Mouse (Mus musculus): ENCODE measurements around the gene Zfp932. TPM values are rescaled to one million over a fixed set of nuclear protein-coding genes. Genes with fewer than 3 reads are reported as not detected.
"Not testable (repeated sequence)": the region's sequence is repeated elsewhere in the genome, so short reads cannot be mapped to it uniquely, and the experiment has no call there.

Zfp932 gene
- polyA plus RNA-seq (2015; fragmentation: Nextera tagmentation; extraction: Ambion mirVana), result 9.7 and 11.9 TPM in 2 replicates

DNA sequence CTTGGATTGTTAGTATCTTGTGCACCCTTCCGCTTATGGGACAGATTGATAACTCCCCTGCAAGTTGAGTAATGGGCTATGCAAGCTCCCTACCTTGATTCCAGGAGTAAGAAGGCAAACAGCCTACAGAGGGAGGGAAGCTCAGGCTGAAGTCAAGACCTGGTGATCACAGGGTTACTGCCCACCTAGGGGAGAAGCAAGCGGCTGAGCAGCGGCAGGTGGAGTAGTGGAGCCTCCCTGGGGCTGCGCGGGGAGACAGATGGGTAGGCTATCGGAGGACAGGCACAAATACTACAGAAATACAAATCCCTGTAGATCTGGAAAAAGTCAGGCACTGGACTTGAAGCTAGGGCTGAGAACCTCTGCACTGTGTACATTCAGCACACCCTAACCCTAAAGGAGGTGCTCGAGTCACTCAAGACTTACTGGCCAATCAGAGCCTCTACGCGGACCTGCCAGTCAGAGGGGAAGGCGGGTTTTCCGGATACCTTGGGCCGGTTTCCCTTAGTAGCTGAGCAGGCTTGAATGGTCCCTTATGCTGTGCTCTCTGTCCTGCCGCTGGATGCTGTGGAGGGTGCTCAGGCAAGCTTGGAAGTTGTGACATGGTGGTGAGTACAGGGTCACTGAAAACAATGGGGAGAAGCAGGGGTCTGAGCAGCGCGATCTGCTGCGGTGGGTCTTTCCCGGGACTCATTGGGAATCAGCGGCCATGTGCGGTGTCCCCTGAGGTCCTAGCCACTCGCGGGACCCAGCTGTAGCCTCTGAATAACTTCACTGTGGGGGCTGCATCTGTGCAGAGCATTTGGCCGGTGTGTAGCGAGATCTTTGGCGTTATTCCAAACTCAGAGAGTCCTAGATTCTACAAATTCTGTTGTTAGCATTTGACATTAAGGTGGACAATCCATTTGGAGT, at the start of gene Zfp932:
Gene Zfp932, plus strand, starts transcription at position 496 of the 912 bp plus-strand sequence.
- not testable (repeated sequence) for H3K4me1 ChIP-seq; H3K27me3 ChIP-seq (replicated peaks); H3K27ac ChIP-seq (replicated peaks); H3K4me2 ChIP-seq; ATAC-seq (ENCODE audit: extremely low read depth, insufficient number of reproducible peaks, low FRiP score, low TSS enrichment); H3K36me3 ChIP-seq; H3K9me3 ChIP-seq; H3K4me3 ChIP-seq; H3K9ac ChIP-seq
- WGBS, result no CpG with 5 or more reads among the region's 24 CpGs

DNA sequence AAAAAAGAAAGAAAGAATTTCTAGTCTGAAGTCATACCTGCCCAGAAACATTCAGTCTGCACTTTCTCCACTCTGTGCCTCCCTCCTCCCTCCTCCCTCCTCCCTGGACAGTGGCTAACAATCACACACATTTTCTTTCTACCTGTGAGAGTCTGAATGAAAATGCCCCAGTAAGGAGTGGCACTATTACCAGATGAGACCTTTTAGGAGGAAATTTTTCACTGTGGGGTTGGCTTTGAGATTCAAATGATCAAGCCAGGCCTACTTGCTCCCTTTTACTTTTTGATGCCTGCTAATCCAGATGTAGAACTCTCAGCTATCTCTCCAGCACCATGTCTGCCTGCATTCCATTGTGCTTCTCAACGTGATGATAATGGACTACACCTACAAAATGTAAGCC, 46.0 kb upstream of the Zfp932 start:
- no peak for ATAC-seq (ENCODE audit: extremely low read depth, insufficient number of reproducible peaks, low FRiP score, low TSS enrichment)
- Histone ChIP-seq H3K4me1 (no peaks in the 10 kb centered on the region), H3K9ac (no peak overlapping the region), H3K4me2 (no peak overlapping the region), H3K4me3 (no peak overlapping the region), H3K9me3 (no peaks in the 10 kb centered on the region), H3K27me3 (replicated peaks) (no peaks in the 10 kb centered on the region), H3K27ac (replicated peaks) (no peak overlapping the region), H3K36me3 (no peaks in the 10 kb centered on the region)
- no CpG with 5 or more reads among the region's 1 CpGs for WGBS

DNA sequence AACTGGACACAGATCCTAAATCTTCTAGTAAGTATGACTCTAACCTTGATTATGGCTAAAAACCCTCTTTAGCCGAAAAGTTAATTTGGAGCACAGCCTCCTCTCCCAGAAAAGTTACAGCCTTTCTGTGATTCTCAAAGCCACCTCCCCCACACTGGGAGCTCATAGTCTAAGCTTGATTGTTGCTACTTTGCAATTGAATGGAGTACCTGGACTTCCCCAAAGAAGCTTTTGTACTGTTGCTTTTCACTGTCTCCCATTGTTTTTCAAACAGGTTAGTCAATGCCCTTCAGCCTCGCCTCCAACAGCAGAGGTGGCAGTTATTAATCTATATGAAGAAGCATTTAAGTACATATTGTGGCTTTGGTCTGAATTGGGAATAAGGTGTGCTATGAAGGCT, 15.6 kb upstream of the Zfp932 start:
- H3K4me3 ChIP-seq; H3K4me2 ChIP-seq; H3K27ac ChIP-seq (replicated peaks); ATAC-seq (ENCODE audit: extremely low read depth, insufficient number of reproducible peaks, low FRiP score, low TSS enrichment); H3K36me3 ChIP-seq; H3K27me3 ChIP-seq (replicated peaks); H3K4me1 ChIP-seq; H3K9me3 ChIP-seq; H3K9ac ChIP-seq: not testable (repeated sequence)
- no CpG with 5 or more reads among the region's 2 CpGs for WGBS

DNA sequence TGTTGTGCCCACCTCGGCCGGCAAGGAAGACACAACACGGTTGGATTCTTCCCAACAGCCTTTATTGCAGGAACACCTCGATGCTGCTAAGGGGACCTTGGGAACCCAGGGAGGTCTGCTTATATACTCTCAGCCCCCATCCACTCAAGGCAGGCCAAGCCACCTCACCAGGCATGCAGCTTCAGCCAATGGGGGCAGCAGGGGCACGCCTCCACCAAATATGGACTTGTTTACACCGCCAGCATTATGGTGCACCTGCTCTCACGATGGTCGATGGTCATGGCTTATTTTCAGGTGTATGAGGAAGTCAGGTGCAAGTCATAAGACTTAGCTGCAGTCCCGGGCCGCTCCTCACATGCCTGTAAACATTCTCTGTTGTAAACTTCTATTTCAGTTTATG, 860 bp upstream of the Zfp932 start:
- not testable (repeated sequence) for H3K9ac ChIP-seq; H3K4me2 ChIP-seq; H3K4me1 ChIP-seq; H3K27ac ChIP-seq (replicated peaks); H3K36me3 ChIP-seq; H3K4me3 ChIP-seq; H3K27me3 ChIP-seq (replicated peaks); H3K9me3 ChIP-seq; ATAC-seq (ENCODE audit: extremely low read depth, insufficient number of reproducible peaks, low FRiP score, low TSS enrichment)
- WGBS, result no CpG with 5 or more reads among the region's 10 CpGs

DNA sequence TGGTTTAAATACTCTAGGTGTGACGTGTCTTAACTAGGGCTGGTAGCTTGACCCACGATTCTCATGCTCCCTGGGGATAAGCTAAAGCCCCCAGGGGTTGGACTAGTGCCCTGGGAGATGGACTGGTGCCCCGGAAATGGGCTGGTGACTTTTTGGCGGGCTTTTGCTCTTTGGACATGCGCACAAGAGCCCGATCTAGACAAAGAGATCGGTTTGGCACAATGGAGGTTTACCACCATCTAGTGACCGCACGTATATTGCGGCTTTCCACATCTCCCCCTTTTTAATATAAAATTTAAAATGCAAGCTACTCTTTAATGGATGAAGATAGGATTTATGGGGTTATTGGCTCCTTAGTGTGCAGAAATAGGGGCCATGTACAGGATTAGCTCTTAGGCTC, 19.5 kb downstream of the Zfp932 start:
- WGBS, result 77% methylated on average over 10 of the region's 10 CpGs

DNA sequence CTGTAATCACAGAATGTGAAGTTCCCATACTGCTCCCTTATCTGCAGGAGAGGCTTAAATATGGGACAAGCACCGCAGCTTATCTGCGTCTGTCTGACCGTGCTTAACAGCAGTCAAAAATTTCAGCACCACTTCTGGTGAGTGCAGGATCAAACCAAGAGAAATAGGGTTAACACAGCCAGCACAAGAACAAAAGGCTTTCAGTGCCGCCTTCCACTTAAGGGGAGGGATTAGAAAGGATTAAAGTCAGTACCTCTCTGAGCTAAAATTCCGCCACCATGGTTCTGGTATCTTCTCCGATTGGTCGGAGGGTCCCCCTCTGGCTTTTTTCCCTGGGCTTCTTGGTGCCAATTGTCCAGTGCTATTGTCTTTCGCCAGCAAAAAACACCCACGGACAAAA, 27.0 kb downstream of the Zfp932 start:
- H3K9ac ChIP-seq, result peak overlapping the region; percentile 74
- H3K9me3 ChIP-seq, result peaks cover 20% of the 10 kb centered on the region
- H3K27me3 ChIP-seq (replicated peaks), result no peaks in the 10 kb centered on the region
- peak overlapping the region; percentile 70 for H3K27ac ChIP-seq (replicated peaks)
- H3K4me2 ChIP-seq, result peak overlapping the region; percentile 68
- ATAC-seq (ENCODE audit: extremely low read depth, insufficient number of reproducible peaks, low FRiP score, low TSS enrichment), result no peak
- H3K36me3 ChIP-seq, result no peaks in the 10 kb centered on the region
- peak overlapping the region; percentile 40 for H3K4me3 ChIP-seq
- H3K4me1 ChIP-seq, result 0 out of 2 replicates have a peak, but pooled peaks cover 3% of the 10 kb centered on the region
- 22% methylated on average over 9 of the region's 9 CpGs for WGBS

More for the DNA sequence above, 19.5 kb downstream of the Zfp932 start:
- not testable (repeated sequence) for H3K4me2 ChIP-seq; ATAC-seq (ENCODE audit: extremely low read depth, insufficient number of reproducible peaks, low FRiP score, low TSS enrichment); H3K9ac ChIP-seq; H3K27ac ChIP-seq (replicated peaks); H3K36me3 ChIP-seq; H3K27me3 ChIP-seq (replicated peaks); H3K4me1 ChIP-seq; H3K4me3 ChIP-seq
- H3K9me3 ChIP-seq, result peaks cover 37% of the 10 kb centered on the region

DNA sequence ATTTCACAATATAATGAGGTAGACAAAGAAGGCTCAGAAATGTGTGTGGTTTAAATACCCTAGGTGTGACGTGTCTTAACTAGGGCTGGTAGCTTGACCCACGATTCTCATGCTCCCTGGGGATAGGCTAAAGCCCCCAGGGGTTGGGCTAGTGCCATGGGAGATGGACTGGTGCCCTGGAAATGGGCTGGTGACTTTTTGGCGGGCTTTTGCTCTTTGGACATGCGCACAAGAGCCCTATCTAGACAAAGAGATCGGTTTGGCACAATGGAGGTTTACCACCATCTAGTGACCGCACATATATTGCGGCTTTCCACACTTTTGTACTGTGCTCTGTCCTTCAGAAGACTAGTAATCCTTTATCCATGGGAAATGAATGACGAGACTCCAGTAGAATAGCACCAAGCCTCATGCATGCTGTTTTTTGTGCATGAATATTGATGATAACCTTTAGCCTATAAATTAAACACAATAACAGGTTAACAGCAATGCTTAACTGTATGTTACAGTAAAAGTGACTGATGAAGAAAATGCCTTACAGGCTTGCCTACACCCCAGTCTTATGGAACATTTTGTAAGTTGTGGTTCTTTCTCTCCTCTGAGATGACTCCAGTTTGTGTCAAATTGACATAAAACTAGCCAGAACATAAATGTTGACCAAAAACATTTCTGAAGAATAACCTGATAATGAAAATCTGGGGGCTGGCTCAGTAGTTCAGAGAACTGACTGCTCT, 27.5 kb downstream of the Zfp932 start:
- H3K9ac ChIP-seq, result peak overlapping the region; percentile 74
- H3K4me1 ChIP-seq, result not testable (repeated sequence)

DNA sequence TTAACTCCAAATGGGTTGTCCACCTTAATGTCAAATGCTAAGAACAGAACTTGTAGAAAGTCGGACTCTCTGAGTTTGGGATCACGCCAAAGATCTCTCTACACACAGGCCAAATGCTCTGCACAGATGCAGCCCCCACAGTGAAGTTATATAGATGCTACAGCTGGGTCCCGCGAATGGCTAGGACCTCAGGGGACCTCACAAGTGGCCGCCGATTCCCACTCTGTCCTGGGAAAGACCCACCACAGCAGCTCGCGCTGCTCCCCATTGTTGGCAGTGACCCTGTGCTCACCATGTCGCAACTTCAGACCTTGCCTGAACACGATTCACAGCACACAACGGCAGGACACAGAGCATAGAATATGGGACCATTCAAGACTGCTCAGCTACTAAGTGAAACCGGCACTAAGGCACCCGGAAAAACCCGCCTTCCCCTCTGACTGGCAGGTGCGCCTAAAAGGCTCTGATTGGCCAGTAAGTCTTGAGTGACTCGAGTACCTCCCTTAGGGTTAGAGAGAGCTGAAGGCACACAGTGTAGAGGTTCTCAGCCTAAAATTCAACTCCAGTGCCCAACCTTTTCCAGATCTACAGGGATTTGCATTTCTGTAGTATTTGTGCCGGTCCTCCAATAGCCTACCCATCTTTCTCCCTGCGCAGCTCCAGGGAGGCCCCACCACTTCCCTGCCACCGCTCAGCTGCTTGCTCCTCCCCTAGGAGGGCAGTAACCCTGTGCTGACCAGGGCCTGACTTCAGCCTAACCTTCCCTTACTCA, 61.5 kb downstream of the Zfp932 start:
- H3K4me1 ChIP-seq, result peaks cover 4% of the 10 kb centered on the region; the same call in 1 of the 2 replicates
- H3K9ac ChIP-seq, result peak overlapping the region; percentile 82
- H3K27ac ChIP-seq (replicated peaks), result peak overlapping the region; percentile 66
- peak overlapping the region; percentile 70 for H3K4me2 ChIP-seq
- H3K9me3 ChIP-seq, result peaks cover 6% of the 10 kb centered on the region
- no peaks in the 10 kb centered on the region for H3K36me3 ChIP-seq
- no peaks in the 10 kb centered on the region for H3K27me3 ChIP-seq (replicated peaks)
- peak; percentile 94 for ATAC-seq (ENCODE audit: extremely low read depth, insufficient number of reproducible peaks, low FRiP score, low TSS enrichment)
- peak overlapping the region; percentile 65 for H3K4me3 ChIP-seq
- 3% methylated on average over 19 of the region's 19 CpGs for WGBS

More for the DNA sequence above, 27.5 kb downstream of the Zfp932 start:
- WGBS, result 33% methylated on average over 8 of the region's 8 CpGs
- H3K27me3 ChIP-seq (replicated peaks); ATAC-seq (ENCODE audit: extremely low read depth, insufficient number of reproducible peaks, low FRiP score, low TSS enrichment); H3K36me3 ChIP-seq: not testable (repeated sequence)
- peak overlapping the region; percentile 68 for H3K4me2 ChIP-seq
- peak overlapping the region; percentile 70 for H3K27ac ChIP-seq (replicated peaks)
- H3K9me3 ChIP-seq, result peaks cover 14% of the 10 kb centered on the region
- H3K4me3 ChIP-seq, result peak overlapping the region; percentile 40

Other genes with a start within 250 kb of the Zfp932 start
- gene 4930522L14Rik, start 244.6 kb upstream of the Zfp932 start, polyA plus RNA-seq (2015; fragmentation: Nextera tagmentation; extraction: Ambion mirVana), result 3.4 and 4.3 TPM in 2 replicates
- 0.42 and 0.51 TPM in 2 replicates for gene Gm15446, start 73.1 kb upstream of the Zfp932 start, polyA plus RNA-seq (2015; fragmentation: Nextera tagmentation; extraction: Ambion mirVana)
- gene Gm17655, start 76.0 kb downstream of the Zfp932 start, polyA plus RNA-seq (2015; fragmentation: Nextera tagmentation; extraction: Ambion mirVana), result 2.5 and 3.4 TPM in 2 replicates
- gene Gm35315, start 97.9 kb downstream of the Zfp932 start, polyA plus RNA-seq (2015; fragmentation: Nextera tagmentation; extraction: Ambion mirVana), result 0.47 and 0.82 TPM in 2 replicates
- gene Plcxd1, start 103.4 kb downstream of the Zfp932 start, polyA plus RNA-seq (2015; fragmentation: Nextera tagmentation; extraction: Ambion mirVana), result 0.94 and 1.1 TPM in 2 replicates
- gene Gtpbp6, start 111.7 kb downstream of the Zfp932 start, polyA plus RNA-seq (2015; fragmentation: Nextera tagmentation; extraction: Ambion mirVana), result 21.1 and 23.1 TPM in 2 replicates
- 2.4 and 3.3 TPM in 2 replicates for gene Zfp605, start 113.6 kb downstream of the Zfp932 start, polyA plus RNA-seq (2015; fragmentation: Nextera tagmentation; extraction: Ambion mirVana)
- 25.8 and 29.9 TPM in 2 replicates for gene Chfr, start 139.3 kb downstream of the Zfp932 start, polyA plus RNA-seq (2015; fragmentation: Nextera tagmentation; extraction: Ambion mirVana)
- 15.1 and 15.6 TPM in 2 replicates for gene Golga3, start 180.2 kb downstream of the Zfp932 start, polyA plus RNA-seq (2015; fragmentation: Nextera tagmentation; extraction: Ambion mirVana)
- gene Ankle2, start 234.5 kb downstream of the Zfp932 start, polyA plus RNA-seq (2015; fragmentation: Nextera tagmentation; extraction: Ambion mirVana), result 16.1 and 16.3 TPM in 2 replicates